Mouse (Mus musculus) neural tube, embryonic 15.5 days (tissue): ENCODE measurements around the gene Cadps2. TPM values are rescaled to one million over a fixed set of nuclear protein-coding genes. Genes with fewer than 3 reads are reported as not detected.

ENCODE experiments used
- ATAC-seq: fragments of 200-750 bp; cut with Nextera tagmentation; 2 replicates; pipeline ENCODE4 v1.8.0; 2017; ENCODE audit warnings: mild to moderate bottlenecking, moderate TSS enrichment, moderate library complexity; ENCODE audit not compliant: low FRiP score
- H3K27ac ChIP-seq: fragments of 300-500 bp; sonication (generic); replicated peaks from 2 replicates; pipeline ENCODE4 v1.5.1; 2015; ENCODE audit warnings: mild to moderate bottlenecking, inconsistent platforms
- H3K27me3 ChIP-seq: fragments of 300-500 bp; sonication (generic); replicated peaks from 2 replicates; pipeline ENCODE4 v1.6.1; 2015; ENCODE audit warnings: inconsistent platforms
- H3K36me3 ChIP-seq: fragments of 300-500 bp; sonication (generic); 2 replicates; pipeline ENCODE4 v1.6.1; 2015; ENCODE audit warnings: inconsistent platforms
- H3K4me1 ChIP-seq: fragments of 300-500 bp; sonication (generic); 2 replicates; pipeline ENCODE4 v1.6.1; 2015; ENCODE audit warnings: inconsistent platforms
- H3K4me2 ChIP-seq: fragments of 300-500 bp; sonication (generic); 2 replicates; pipeline ENCODE4 v1.6.1; 2015; ENCODE audit warnings: inconsistent platforms, mild to moderate bottlenecking, moderate library complexity
- H3K4me3 ChIP-seq: fragments of 300-500 bp; sonication (generic); replicated peaks from 2 replicates; pipeline ENCODE4 v1.5.1; 2015; ENCODE audit warnings: mild to moderate bottlenecking, inconsistent platforms
- H3K9ac ChIP-seq: fragments of 300-500 bp; sonication (generic); replicated peaks from 2 replicates; pipeline ENCODE4 v1.6.1; 2015; ENCODE audit warnings: mild to moderate bottlenecking, inconsistent platforms
- H3K9me3 ChIP-seq: fragments of 300-500 bp; sonication (generic); replicated peaks from 2 replicates; pipeline ENCODE4 v1.6.1; 2016; ENCODE audit warnings: inconsistent platforms
- WGBS: fragments of 180-500 bp; shearing (Covaris S2); methylation state at CpG from one replicate; pipeline ENCODE4 v1.1.7; 2015; ENCODE audit warnings: mixed read lengths; 5-methylcytosine and 5-hydroxymethylcytosine counted together
- polyA plus RNA-seq: library from polyadenylated mRNA; unstranded; fragments of >200 nt; fragmentation: Nextera tagmentation; extraction: Ambion mirVana; gene quantifications from 2 replicates; pipeline ENCODE4 v1.2.1, GENCODE M21; 2015

The Cadps2 gene
- polyA plus RNA-seq, 1 experiment from 2014 or later, result 10.7 TPM

DNA sequence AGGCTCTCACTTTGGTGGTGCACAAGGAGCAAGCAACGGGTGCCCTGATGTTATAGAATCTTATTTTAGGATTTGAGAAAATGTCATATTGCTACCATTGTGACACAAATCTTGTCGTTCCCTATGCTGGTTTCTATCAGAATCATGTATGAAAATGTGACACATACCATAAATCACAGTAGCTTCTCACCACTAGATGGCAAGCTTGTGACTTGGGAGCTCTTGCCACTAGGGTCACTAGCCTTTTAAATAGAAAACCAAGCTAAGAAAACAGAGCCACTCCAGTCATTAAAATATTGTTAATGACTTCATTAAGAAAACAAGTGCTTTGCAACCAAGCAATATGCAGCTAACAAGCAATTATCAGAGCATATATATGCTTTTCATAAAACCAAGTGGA is 81.0 kb downstream of the Cadps2 start:
- Histone ChIP-seq H3K4me1 (no peaks in the 10 kb centered on the region), H3K9me3 (no peaks in the 10 kb centered on the region), H3K9ac (no peak overlapping the region), H3K4me2 (no peak overlapping the region), H3K27ac (no peak overlapping the region), H3K27me3 (no peaks in the 10 kb centered on the region), H3K4me3 (no peak overlapping the region), H3K36me3 (no peaks in the 10 kb centered on the region)
- WGBS, result 77% methylated on average over 2 of the region's 2 CpGs
- ATAC-seq, result no peak

DNA sequence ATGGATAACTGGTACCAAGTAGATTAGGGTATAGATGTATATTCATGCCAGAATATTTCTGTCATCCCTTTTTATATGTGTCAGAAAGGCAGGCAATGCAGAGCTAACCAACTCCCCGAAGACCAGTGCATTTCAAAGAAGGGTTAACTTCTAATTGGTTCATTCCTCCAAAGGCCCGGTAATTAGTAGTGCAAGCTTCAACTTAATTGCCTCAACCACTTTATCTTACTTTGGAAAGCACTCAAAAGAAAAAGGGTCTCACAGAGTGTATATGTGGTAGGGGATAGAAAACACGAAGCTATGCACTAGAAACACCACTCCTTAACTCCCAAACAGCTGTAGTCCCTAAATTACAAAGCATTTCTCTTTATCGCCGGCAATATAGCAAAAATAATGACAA is 90.4 kb downstream of the Cadps2 start:
- Histone ChIP-seq H3K4me1 (no peaks in the 10 kb centered on the region), H3K9me3 (no peaks in the 10 kb centered on the region), H3K9ac (no peak overlapping the region), H3K27ac (no peak overlapping the region), H3K36me3 (no peaks in the 10 kb centered on the region), H3K4me3 (no peak overlapping the region), H3K4me2 (no peak overlapping the region), H3K27me3 (no peaks in the 10 kb centered on the region)
- no peak for ATAC-seq
- 71% methylated on average over 5 of the region's 5 CpGs for WGBS

DNA sequence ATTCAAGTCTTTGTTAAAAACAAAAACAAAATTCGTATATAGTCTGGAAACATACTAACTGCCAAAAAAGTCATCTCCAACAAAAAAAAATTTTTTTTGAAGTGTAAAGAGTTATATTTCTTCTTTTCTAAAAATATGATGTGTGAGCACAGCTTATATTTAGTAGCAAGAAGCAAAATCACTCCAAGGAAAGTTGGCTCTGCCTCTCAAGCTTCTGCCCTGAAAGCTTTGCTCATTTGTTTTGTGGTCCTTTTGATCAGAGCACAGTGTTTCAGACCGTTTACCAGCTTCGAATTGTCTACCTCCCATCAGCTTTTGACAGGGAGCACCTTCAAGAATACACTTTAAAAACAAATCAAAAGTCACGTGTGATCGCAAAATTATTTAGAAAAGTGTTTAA is 99.2 kb downstream of the Cadps2 start:
- ATAC-seq, result no peak
- 84% methylated on average over 5 of the region's 5 CpGs for WGBS
- H3K27me3 ChIP-seq, result no peaks in the 10 kb centered on the region

DNA sequence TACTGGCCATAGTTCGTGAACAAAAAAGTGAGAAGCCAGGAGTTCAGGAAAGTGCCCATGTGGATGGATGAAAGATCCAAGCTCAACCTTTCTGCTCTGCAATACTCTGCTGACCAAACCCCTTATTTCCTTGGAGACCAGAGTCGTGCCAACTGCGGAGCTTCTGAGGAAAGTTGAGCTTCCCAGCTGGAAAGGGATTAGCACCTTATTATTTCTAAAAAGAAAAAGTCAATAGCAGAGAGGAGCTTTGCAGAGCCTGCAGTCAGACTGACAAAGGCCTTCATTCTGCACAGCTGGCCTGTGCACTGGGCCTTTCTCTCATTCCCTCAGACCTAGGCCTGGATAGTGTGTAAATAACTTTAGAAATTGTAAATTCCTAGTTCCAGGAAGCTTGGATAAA is 106.5 kb downstream of the Cadps2 start:
- no peak overlapping the region for H3K27ac ChIP-seq
- H3K9me3 ChIP-seq, result no peaks in the 10 kb centered on the region
- H3K9ac ChIP-seq, result no peak overlapping the region
- H3K4me2 ChIP-seq, result no peak overlapping the region
- H3K27me3 ChIP-seq, result no peaks in the 10 kb centered on the region
- H3K4me3 ChIP-seq, result no peak overlapping the region
- H3K36me3 ChIP-seq, result no peaks in the 10 kb centered on the region
- 53% methylated on average over 3 of the region's 3 CpGs for WGBS
- ATAC-seq, result no peak
- H3K4me1 ChIP-seq, result no peaks in the 10 kb centered on the region

More for the DNA sequence above, 99.2 kb downstream of the Cadps2 start:
- no peaks in the 10 kb centered on the region for H3K9me3 ChIP-seq
- no peak overlapping the region for H3K9ac ChIP-seq
- no peak overlapping the region for H3K27ac ChIP-seq
- no peaks in the 10 kb centered on the region for H3K36me3 ChIP-seq
- H3K4me1 ChIP-seq, result no peaks in the 10 kb centered on the region
- H3K4me3 ChIP-seq, result no peak overlapping the region
- H3K4me2 ChIP-seq, result no peak overlapping the region

DNA sequence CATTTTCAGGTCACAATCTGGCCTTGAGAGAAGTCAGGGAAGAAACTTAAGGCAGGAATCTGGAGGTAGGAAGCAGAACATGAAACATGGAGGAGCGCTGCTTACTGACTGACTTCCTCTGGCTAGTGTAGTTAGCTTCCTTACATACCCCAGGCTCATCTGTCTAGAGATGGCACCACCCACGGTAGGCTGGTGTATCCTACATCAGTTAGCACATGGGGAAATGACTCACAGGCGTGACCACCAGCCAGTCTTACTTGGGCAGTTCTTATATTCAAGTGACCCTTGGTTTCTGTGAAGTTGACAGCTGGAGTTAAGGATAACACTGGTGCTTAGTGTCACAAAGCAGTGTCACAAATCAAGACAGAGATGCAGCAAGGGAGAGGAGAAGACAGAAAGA is 110.6 kb downstream of the Cadps2 start:
- no peak overlapping the region for H3K4me2 ChIP-seq
- H3K9me3 ChIP-seq, result no peaks in the 10 kb centered on the region
- H3K27ac ChIP-seq, result no peak overlapping the region
- H3K27me3 ChIP-seq, result no peaks in the 10 kb centered on the region
- no peak overlapping the region for H3K4me3 ChIP-seq
- H3K9ac ChIP-seq, result no peak overlapping the region
- 90% methylated on average over 3 of the region's 3 CpGs for WGBS
- no peaks in the 10 kb centered on the region for H3K4me1 ChIP-seq
- H3K36me3 ChIP-seq, result no peaks in the 10 kb centered on the region
- no peak for ATAC-seq

DNA sequence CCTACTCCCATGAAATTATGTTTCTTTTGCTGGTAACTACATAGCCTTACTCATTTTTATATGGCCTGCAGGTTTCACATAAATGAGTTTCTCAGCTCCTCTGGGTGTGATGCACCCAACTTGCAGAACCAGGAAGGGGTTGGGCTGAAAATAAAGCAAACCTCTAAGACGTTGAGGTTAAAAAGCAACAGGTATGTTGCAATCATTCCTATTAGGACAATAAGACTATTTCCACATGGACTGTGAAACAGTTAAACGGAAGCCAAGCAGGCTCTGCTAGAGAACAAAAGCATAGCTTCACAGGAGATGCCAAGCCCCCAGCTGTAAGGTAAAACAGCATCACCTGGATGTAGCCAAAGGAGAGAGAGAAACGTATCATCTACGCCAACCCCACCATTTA is 115.5 kb downstream of the Cadps2 start:
- H3K4me3 ChIP-seq, result no peak overlapping the region
- H3K9ac ChIP-seq, result no peak overlapping the region
- no peak for ATAC-seq
- H3K4me2 ChIP-seq, result no peak overlapping the region
- H3K4me1 ChIP-seq, result no peaks in the 10 kb centered on the region
- H3K9me3 ChIP-seq, result 0 out of 2 replicates have a peak, but pooled peaks cover 2% of the 10 kb centered on the region
- H3K36me3 ChIP-seq, result no peaks in the 10 kb centered on the region
- no peaks in the 10 kb centered on the region for H3K27me3 ChIP-seq
- no peak overlapping the region for H3K27ac ChIP-seq
- 85% methylated on average over 4 of the region's 4 CpGs for WGBS

DNA sequence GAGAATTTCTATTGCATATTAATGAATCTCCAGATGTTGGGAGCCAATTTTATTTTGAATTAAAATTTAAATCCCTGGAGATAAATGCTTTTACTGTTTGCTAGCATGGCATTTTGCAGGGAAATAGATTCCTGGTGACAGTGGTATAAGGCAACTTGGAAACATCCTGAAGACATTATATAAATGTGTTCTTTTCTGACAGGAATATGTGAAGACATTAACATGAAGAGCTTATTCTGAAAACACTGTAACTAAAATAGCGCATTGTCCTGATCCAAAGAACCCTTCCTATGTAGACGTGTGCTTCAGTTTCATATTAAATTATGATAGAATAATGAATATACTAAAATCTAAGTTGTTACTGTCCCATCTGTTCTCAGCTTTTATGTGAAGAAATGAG is 118.8 kb downstream of the Cadps2 start:
- 88% methylated on average over 2 of the region's 2 CpGs for WGBS
- Histone ChIP-seq H3K27me3 (no peaks in the 10 kb centered on the region), H3K9me3 (0 out of 2 replicates have a peak, but pooled peaks cover 5% of the 10 kb centered on the region), H3K36me3 (no peaks in the 10 kb centered on the region), H3K4me1 (no peaks in the 10 kb centered on the region), H3K27ac (no peak overlapping the region), H3K4me2 (no peak overlapping the region), H3K4me3 (no peak overlapping the region), H3K9ac (no peak overlapping the region)
- ATAC-seq, result no peak

DNA sequence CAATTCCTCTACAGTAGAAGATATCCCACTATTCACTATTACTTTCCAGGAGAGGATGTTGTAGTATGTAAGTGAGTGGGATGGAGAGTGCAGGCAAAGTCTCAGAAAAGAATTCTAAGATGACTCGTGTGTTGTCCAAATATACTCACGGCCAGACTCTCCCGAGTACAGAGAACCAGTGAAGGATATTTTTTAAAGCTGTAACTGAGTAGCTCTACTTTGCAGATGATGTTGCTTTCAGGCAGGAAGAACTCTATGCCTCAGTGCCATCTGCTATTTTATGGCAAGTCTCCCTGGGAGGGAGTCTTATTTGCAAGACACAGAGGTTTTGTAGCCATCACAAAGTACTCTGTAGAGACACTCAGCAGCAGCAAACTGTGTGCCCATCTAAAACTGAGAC is 131.7 kb downstream of the Cadps2 start:
- Histone ChIP-seq H3K27ac (no peak overlapping the region), H3K27me3 (no peaks in the 10 kb centered on the region), H3K4me3 (no peak overlapping the region), H3K36me3 (no peaks in the 10 kb centered on the region), H3K9me3 (no peaks in the 10 kb centered on the region), H3K4me2 (no peak overlapping the region), H3K9ac (no peak overlapping the region), H3K4me1 (no peaks in the 10 kb centered on the region)
- no peak for ATAC-seq
- 70% methylated on average over 3 of the region's 3 CpGs for WGBS

DNA sequence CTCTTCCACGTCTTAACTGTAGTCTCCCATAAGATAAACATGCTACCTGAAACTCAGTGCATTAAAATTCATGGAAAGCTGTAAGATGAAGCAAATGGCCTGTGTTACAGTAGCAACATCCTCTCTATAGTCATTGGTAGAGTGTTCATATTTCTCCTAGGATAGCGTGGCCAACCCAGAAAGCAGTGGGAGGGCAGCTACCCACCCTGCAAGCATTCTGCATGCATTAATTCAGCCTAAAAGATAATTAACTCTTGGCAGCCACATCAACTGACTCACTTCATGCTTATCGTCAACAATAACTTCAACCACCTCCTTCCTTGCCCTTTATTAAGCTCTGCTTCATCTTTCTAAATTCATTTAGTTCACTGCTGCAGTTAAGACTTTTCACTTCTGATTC is 138.3 kb downstream of the Cadps2 start:
- H3K9me3 ChIP-seq, result no peaks in the 10 kb centered on the region
- no peaks in the 10 kb centered on the region for H3K36me3 ChIP-seq
- no peak overlapping the region for H3K4me3 ChIP-seq
- H3K4me1 ChIP-seq, result no peaks in the 10 kb centered on the region
- H3K27ac ChIP-seq, result no peak overlapping the region
- no peak overlapping the region for H3K4me2 ChIP-seq
- no peak for ATAC-seq
- H3K9ac ChIP-seq, result no peak overlapping the region
- WGBS, result 62% methylated on average over 3 of the region's 3 CpGs
- no peaks in the 10 kb centered on the region for H3K27me3 ChIP-seq

DNA sequence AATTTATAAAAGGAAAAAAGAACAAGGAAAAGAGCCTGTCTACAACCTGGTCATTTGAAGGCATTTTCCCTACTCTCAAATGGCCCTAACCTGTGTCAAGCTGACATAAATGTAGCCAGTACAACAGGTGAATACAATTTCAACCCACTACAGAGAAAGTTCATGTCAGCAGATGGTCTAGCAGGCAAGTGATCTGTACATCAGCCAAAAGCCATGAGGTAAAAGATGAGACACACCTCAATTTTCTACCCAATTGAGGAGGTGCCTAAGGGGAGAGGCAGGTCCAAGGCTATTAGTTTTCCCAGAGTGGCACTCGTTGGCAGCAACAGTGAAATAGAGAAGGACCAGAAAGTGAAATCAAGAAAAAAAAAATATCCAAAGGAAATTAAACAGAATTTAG is 161.0 kb downstream of the Cadps2 start:
- 87% methylated on average over 1 of the region's 1 CpGs for WGBS
- Histone ChIP-seq H3K4me3 (no peak overlapping the region), H3K4me2 (no peak overlapping the region), H3K9me3 (no peaks in the 10 kb centered on the region), H3K27me3 (no peaks in the 10 kb centered on the region), H3K4me1 (no peaks in the 10 kb centered on the region), H3K27ac (no peak overlapping the region), H3K9ac (no peak overlapping the region), H3K36me3 (no peaks in the 10 kb centered on the region)
- ATAC-seq, result no peak

DNA sequence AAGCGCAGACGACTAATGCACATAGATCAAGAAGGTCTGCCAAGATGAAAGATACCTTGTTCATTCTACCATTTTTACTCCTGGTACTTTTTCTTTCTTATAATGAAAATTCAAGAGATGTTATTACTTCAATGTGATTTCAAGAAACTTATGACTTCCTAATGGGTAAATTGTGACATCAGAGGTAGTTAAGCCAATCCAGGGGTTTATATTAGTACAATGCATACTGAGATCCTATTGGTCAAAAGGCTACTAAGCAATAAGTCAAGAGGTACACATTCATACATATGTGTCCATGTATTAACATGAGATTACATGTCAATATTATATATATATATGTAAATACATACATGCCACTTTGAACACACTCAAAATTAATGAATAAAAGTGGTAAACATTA is 184.2 kb downstream of the Cadps2 start, which contains the start of gene Rnf148:
Gene Rnf148 (minus strand): TSS at position 101 of the 400 bp plus-strand sequence.
- Histone ChIP-seq H3K36me3 (no peaks in the 10 kb centered on the region), H3K4me1 (no peaks in the 10 kb centered on the region), H3K4me2 (no peak within 1 kb of the TSS), H3K27ac (no peak within 1 kb of the TSS), H3K4me3 (no peak within 1 kb of the TSS), H3K9me3 (no peaks in the 10 kb centered on the region), H3K9ac (no peak within 1 kb of the TSS), H3K27me3 (no peaks in the 10 kb centered on the region)
- no peak for ATAC-seq
- 92% methylated on average over 2 of the region's 2 CpGs for WGBS

DNA sequence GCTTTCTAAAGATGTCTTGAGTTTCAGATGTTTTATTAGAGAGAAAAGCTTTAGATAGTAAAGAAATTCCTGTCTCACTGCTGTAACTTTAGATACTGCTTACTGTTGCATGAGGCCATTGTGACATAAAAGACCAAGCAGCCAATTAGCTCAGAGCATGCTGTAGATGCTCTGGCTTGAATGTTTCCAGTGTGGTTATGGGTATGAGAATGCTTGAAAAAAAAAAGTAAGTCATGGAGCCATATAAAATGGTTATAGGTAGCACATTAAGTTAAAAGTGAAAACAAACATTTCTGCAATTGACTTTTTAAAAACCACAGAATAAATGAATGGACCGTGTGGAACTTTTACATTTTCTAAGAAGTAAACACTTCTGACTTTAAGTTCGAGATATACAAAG is 189.0 kb downstream of the Cadps2 start, which contains the start of gene Rnf133:
Gene Rnf133 (minus strand): TSS at position 101 of the 400 bp plus-strand sequence.
- H3K4me3 ChIP-seq, result no peak within 1 kb of the TSS
- no peaks in the 10 kb centered on the region for H3K36me3 ChIP-seq
- H3K4me2 ChIP-seq, result no peak within 1 kb of the TSS
- no peak within 1 kb of the TSS for H3K27ac ChIP-seq
- H3K27me3 ChIP-seq, result no peaks in the 10 kb centered on the region
- no peak within 1 kb of the TSS for H3K9ac ChIP-seq
- no peaks in the 10 kb centered on the region for H3K4me1 ChIP-seq
- ATAC-seq, result no peak
- H3K9me3 ChIP-seq, result no peaks in the 10 kb centered on the region
- WGBS, result 91% methylated on average over 2 of the region's 2 CpGs

DNA sequence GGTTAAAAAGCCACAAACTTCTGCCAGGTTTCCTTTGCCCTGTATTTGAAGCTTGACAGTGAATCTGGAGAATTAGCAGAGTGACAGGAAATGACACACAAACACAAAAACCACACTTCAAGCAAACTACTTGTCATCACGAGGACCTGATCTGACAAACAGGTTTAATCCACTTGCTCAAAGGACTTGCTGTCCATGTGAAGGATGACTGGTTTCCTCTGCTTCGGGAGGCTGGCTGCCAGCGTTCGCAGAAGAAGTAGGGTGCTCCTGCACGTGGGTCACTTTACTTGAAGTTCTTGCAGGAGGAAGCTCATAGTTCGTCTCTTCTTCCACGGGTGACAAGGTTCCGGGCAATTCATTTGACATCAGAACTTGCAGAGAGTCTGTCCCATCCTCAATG is 190.5 kb downstream of the Cadps2 start:
- 88% methylated on average over 8 of the region's 8 CpGs for WGBS
- H3K27me3 ChIP-seq, result no peaks in the 10 kb centered on the region
- H3K27ac ChIP-seq, result no peak overlapping the region
- no peak for ATAC-seq
- no peaks in the 10 kb centered on the region for H3K36me3 ChIP-seq
- no peak overlapping the region for H3K9ac ChIP-seq
- no peak overlapping the region for H3K4me2 ChIP-seq
- H3K4me3 ChIP-seq, result no peak overlapping the region
- H3K4me1 ChIP-seq, result no peaks in the 10 kb centered on the region
- no peaks in the 10 kb centered on the region for H3K9me3 ChIP-seq
